In genomic region chr2:178337878-178338277, GRCm38 (mm10) we compare ENCODE assay signal across 10 mouse cellular contexts.
DNase-seq lines count a peak whose midpoint lies in the region; ATAC-seq and TF ChIP-seq lines count a peak whose summit lies in the region.
"Had no signal": no experiment of that assay in that cellular context is flagged by ENCODE, and none has a peak within 500 bp of the region (broad histone marks: within the 10 kb centered on the region; RNA-seq: fewer than 3 reads in every experiment).

No protein-coding gene starts in this region.

- TF ChIP-seq CTCF in cerebellum, adult 2 months (IDR thresholded peaks at IDR 0.05; ENCODE audit: borderline replicate concordance, insufficient read depth, low read depth, low read length): peak; percentile 31; the same call in 1 of the 2 replicates
- TF ChIP-seq CTCF in intestine, postnatal 0 days (IDR thresholded peaks at IDR 0.05; ENCODE audit: low read depth): peak; percentile 68

- 44% methylated on average over 1 of the region's 1 CpGs for WGBS in cerebellum, adult 2 months
- WGBS in intestine, postnatal 0 days: 57% methylated on average over 1 of the region's 1 CpGs
- WGBS in intestine, embryonic 16.5 days: 52% methylated on average over 1 of the region's 1 CpGs

- no peak overlapping the region for H3K4me3 ChIP-seq in cerebellum, adult 2 months (replicated peaks; ENCODE audit: insufficient read depth, low read depth, low read length)
- no peak overlapping the region for H3K4me3 ChIP-seq in intestine, postnatal 0 days (ENCODE audit: low read depth, low read length)
- H3K4me3 ChIP-seq in intestine, embryonic 16.5 days (ENCODE audit: low read length): no peak overlapping the region
- H3K4me3 ChIP-seq: limb, embryonic 15.5 days had no signal

- no peak overlapping the region for H3K27ac ChIP-seq in cerebellum, adult 2 months (ENCODE audit: insufficient read depth, low read length)
- H3K27ac ChIP-seq in intestine, postnatal 0 days (ENCODE audit: low read depth, low read length): no peak overlapping the region
- no peak overlapping the region for H3K27ac ChIP-seq in intestine, embryonic 16.5 days (ENCODE audit: low read length)
- H3K27ac ChIP-seq: limb, embryonic 15.5 days had no signal

- no peaks in the 10 kb centered on the region for H3K9me3 ChIP-seq in intestine, postnatal 0 days (ENCODE audit: control insufficient read depth)
- no peaks in the 10 kb centered on the region for H3K9me3 ChIP-seq in intestine, embryonic 16.5 days (ENCODE audit: control insufficient read depth, low read length)
- H3K9me3 ChIP-seq: limb, embryonic 15.5 days had no signal

- no peaks in the 10 kb centered on the region for H3K27me3 ChIP-seq in cerebellum, adult 2 months (ENCODE audit: control insufficient read depth, insufficient read depth, low read length)
- no peaks in the 10 kb centered on the region for H3K27me3 ChIP-seq in intestine, postnatal 0 days (replicated peaks; ENCODE audit: control insufficient read depth, insufficient read depth, low read length)
- H3K27me3 ChIP-seq in intestine, embryonic 16.5 days (replicated peaks; ENCODE audit: control insufficient read depth, insufficient read depth, low read length): no peaks in the 10 kb centered on the region
- H3K27me3 ChIP-seq: limb, embryonic 15.5 days had no signal

- H3K9ac ChIP-seq in intestine, postnatal 0 days (ENCODE audit: low read depth, low read length): no peak overlapping the region
- H3K9ac ChIP-seq in intestine, embryonic 16.5 days (ENCODE audit: low read depth, low read length): no peak overlapping the region
- H3K9ac ChIP-seq: limb, embryonic 15.5 days had no signal

- no peak for DNase-seq in cerebellum, adult 2 months
- DNase-seq in cerebellum, adult 8-10 months: no peak
- DNase-seq in A20 (ENCODE audit: low read depth, low spot score): peak; percentile 1
- peak; percentile 66 for DNase-seq in brain, adult 2 months (ENCODE audit: low read depth, low spot score)
- no peak for DNase-seq in spleen, postnatal 4 days (ENCODE audit: low spot score in 2 of 2)
- DNase-seq in kidney, postnatal 14 days: no peak
- DNase-seq: heart, postnatal 36 days had no signal

- H3K36me3 ChIP-seq in intestine, postnatal 0 days (ENCODE audit: control insufficient read depth, insufficient read depth): no peaks in the 10 kb centered on the region
- no peaks in the 10 kb centered on the region for H3K36me3 ChIP-seq in intestine, embryonic 16.5 days (ENCODE audit: control insufficient read depth, insufficient read depth, low read length)
- H3K36me3 ChIP-seq: limb, embryonic 15.5 days had no signal

- H3K4me2 ChIP-seq in intestine, postnatal 0 days (replicated peaks; ENCODE audit: low read depth): no peak overlapping the region
- H3K4me2 ChIP-seq in intestine, embryonic 16.5 days (ENCODE audit: low read depth, low read length): no peak overlapping the region
- H3K4me2 ChIP-seq: limb, embryonic 15.5 days had no signal

- no peak for TF ChIP-seq POLR2A in cerebellum, adult 2 months (IDR thresholded peaks at IDR 0.05; ENCODE audit: borderline replicate concordance, insufficient read depth, low read length)

- ATAC-seq in intestine, postnatal 0 days: no peak
- ATAC-seq in intestine, embryonic 16.5 days: no peak

- no peaks in the 10 kb centered on the region for H3K4me1 ChIP-seq in cerebellum, adult 2 months (ENCODE audit: control insufficient read depth, insufficient read depth, low read length)
- no peaks in the 10 kb centered on the region for H3K4me1 ChIP-seq in intestine, postnatal 0 days (replicated peaks; ENCODE audit: control insufficient read depth, insufficient read depth, low read length)
- no peaks in the 10 kb centered on the region for H3K4me1 ChIP-seq in intestine, embryonic 16.5 days (ENCODE audit: control insufficient read depth, insufficient read depth, low read length)
- H3K4me1 ChIP-seq: limb, embryonic 15.5 days had no signal

Comparison
In these comparisons a context has a peak if more than half of its experiments do, and no peak if none do; other contexts are left out.
1. DNase-seq: peak in A20 (single experiment) and brain, adult 2 months (single experiment); none in cerebellum, adult 2 months (0 of 2), cerebellum, adult 8-10 months (single experiment), spleen, postnatal 4 days (0 of 2) and kidney, postnatal 14 days (single experiment).